Mouse (Mus musculus) cerebellum, postnatal 10 days (tissue): Measurements from ENCODE around the gene Naif1.
"Not testable (repeated sequence)": the region's sequence is repeated elsewhere in the genome, so short reads cannot be mapped to it uniquely, and the experiment has no call there.

Experiments used
- DNase-seq, 2 experiments: peaks; one replicate each; pipeline ENCODE4 v3.0.0; 2021; ENCODE audit warnings: mixed read lengths in 2 of 2

The Naif1 gene

DNA sequence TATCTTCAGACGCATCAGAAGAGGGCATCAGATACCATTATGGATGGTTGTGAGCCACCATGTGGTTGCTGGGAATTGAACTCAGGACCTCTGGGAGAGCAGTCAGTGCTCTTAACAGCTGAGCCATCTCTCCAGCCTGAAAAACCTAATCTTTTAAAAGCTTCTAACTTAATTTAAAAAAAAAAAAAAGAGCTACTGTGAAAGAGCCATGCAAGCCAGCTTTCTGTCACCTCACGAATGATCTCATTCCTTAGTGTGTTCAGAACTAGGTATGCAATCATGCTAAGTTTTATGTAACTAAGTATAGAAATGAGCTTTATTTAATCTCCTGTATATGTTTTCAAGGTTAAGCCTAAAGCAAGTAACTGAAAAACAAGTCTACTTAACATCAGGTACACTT, 9.4 kb downstream of the Naif1 start:
- DNase-seq = no peak

- no peak for DNase-seq
Measured at GRCm38 (mm10) chr2:32463773-32464172, 13.5 kb downstream of the Naif1 start.

GRCm38 (mm10) chr2:32464212-32464891, 14.1 kb downstream of the Naif1 start:
- DNase-seq = no peak

- DNase-seq = no peak
Measured at GRCm38 (mm10) chr2:32471001-32471680, 20.9 kb downstream of the Naif1 start.

GRCm38 (mm10) chr2:32471681-32472061, 21.4 kb downstream of the Naif1 start:
- DNase-seq = peak; percentile 21 to 23

GRCm38 (mm10) chr2:32475361-32475760, 25.1 kb downstream of the Naif1 start:
- DNase-seq = not testable (repeated sequence)

- no peak for DNase-seq
Measured at GRCm38 (mm10) chr2:32482351-32482750, 32.1 kb downstream of the Naif1 start.

DNA sequence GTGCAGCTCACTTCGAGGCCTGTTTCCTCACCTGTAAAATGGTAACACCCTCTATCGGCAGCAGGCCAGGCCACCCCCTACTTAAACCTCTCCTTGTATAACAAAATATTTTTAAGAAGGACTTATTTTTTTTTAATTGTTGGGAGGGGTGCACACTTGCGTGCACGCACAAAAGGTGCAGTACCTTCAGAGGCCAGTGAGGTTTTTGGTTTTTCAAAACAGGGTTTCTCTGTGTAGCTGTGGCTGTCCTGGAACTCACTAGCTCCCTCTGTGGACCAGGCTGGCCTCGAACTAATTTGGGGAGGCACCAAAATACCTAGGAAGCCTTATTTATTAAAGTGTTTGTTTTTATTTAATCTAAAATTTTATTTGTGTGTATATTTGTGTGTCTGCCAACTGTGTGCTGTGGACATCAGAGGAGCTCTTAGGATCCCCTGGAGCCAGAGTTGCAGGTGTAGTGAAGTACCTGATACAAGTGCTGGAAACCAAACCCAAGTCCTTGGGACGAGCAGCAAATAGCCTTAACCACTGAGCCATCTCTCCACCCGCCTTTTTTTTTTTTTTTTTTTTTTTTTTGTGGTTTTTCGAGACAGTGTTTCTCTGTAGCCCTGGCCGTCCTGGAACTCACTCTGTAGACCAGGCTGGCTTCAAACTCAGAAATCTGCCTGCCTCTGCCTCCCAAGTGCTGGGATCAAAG, 33.1 kb downstream of the Naif1 start:
- DNase-seq = peak in 1 of 2 experiments; percentile 27

DNA sequence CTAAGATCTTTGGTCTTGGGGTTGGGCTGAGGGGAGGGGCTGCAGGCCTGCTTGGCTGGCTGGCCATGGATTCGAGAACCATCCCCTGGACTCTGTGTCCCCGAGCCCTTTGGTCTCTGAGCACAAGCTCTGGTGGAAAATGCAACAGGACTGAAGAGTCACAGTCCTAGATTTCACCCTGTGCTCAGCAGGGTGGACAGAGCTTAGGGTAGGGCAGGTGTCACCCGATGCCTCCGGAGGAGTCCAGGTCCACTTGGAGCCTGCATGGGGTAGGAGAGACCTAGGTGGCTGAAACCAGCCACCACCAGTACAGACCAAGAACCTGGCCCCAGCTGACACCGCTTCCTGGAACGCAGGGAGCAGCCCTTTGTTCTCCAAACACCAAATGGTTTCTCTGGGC, 34.7 kb downstream of the Naif1 start:
- no peak for DNase-seq

- DNase-seq = no peak
Measured at GRCm38 (mm10) chr2:32485751-32486150, 35.5 kb downstream of the Naif1 start.

DNA sequence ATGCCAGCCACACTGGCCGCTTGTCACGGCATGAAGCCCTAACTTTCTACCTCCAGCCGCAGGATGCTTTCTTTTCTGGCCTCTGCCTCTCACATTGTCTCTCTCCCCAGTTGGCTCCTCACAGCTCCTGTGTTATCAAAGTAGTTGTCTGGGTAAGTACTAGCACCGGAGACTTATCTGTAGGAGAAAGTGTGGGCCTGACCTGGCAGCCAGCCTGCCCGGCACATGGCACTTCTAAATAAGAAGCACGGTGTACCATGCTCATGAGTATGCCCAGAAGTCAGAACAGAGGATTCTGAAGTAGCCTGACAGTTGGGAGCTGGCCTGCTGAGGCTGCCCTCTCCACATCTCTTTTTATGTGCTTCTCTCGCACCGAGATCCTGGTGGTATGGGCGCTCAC, 35.9 kb downstream of the Naif1 start:
- DNase-seq = no peak

DNA sequence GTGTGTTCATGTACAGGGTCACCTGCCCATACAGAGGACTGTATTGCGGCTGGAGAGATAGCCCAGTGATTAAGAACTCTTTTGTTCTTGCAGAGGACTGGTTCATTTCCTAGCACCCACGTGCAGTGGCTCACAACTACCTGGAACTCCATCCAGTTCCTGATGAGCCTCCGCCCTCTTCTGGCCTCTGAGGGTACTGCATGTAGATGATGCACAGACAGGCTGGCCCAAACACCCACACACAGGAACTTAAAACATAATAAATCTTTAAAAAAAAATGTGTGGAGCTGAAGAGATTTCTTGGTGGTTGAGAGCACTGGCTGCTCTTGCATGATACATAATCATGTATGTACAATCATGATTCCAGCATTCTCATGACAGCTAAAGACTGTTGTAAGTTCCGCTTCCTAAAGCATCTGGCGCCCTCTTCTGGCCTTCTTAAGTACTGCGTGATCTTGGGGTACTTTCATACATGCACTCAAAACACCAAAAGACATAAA, 36.9 kb downstream of the Naif1 start:
- DNase-seq = peak; percentile 96 to 98

GRCm38 (mm10) chr2:32488679-32489078, 38.4 kb downstream of the Naif1 start:
- DNase-seq = peak; percentile 88 to 93

- DNase-seq = not testable (repeated sequence)
Measured at GRCm38 (mm10) chr2:32490730-32491129, 40.5 kb downstream of the Naif1 start.

DNA sequence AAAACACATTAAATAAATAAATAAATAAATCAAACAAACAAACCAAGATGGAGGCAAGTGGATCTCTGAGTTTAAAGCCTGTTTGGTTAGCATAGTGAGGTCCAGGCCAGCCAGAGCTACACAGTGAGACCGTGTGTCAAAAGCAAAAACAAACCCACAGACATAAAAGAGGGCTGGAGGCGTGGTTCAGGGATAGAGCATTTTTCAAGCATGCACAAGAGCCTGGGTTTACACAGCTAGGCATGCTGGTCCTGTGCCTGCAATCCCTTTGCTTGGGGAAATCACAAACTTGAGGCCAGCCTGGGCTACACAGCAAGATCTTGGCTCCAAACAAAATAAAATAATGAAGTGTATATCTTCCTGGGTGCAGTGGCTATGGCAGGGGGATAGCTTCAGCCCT, 42.4 kb downstream of the Naif1 start:
- DNase-seq = no peak

DNA sequence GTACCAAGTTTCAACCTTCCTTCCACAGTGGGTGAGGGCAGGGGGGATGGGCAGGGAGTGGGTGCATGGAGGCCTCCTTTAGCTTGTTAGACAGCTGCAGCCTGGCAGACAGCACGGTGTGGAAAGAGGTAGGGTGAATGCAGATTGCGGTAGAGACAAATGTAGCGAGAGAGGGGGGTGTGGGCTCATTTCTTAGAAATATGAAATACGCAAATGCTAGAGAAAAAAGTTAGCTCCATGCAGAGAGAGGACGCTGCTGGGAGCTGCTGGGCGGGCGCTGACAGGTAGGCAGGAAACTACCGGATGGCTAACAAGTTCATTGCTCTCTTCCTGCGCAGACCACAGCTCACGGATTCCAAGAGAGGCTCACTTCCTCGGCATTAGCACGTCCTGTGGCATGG, 43.0 kb downstream of the Naif1 start:
- DNase-seq = no peak

DNA sequence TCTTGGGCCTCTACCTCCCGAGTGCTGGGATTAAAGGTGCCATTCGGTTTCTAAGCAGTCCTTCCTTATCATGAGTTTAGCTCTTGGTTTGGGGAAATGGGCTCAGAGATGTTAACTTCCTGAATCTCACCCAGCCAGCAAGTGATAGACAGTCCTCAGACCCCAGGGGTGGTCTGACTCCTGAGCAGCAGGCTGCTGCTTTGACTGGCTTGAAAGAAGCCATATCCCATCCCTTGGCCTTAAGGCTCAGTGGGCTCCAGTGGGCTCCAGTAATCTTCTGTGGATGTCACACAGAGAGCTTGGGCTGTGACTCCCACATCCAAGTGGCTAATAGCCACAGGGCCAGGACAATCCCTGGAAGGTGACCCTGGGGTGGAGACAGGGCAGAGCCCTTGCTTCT, 44.3 kb downstream of the Naif1 start:
- DNase-seq = no peak

DNA sequence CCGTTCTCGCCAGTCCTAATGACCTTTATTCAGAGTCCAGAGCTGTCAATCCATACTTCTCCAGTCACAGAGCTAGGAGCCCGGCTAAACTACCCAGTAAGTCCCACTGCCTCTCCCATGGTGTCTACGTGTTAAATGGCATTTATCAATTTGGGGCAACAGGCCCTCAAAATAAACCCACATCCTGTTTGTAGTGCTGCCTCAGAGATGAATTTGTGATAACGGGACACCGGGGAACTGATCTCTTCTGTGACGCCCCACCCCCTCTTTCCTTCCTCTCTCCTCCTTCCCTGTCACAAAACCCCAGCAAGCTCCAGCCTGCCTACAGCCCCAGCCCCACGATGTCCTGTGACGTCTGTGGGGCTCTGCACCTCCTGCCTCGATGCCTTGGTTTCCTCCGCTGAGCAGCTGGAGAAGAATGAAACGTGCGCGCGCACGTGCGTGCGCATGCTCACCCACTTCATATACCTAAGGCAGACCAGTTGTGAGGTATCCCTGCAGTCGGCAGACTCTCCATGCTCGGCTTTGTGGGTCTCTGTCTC, 45.0 kb downstream of the Naif1 start:
- DNase-seq = no peak

DNA sequence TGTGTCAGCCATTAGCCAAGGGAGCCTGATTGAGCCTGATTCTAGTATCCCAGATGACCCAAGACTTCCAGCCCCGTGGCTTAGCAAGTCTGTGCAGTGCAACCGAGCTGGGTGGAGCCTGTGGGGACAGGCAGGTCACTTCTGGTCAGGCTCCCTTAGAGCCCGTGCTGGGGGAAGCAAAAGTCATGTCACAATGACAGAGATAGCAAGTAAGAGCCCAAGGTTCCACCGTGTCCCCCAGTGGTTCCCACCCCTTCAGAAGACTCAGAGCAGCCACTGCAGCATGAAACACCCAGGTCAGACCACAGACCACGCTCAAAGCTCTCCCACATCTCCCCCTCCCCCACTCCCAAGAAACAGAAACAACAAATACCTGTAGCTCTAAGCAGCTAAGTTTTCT, 45.9 kb downstream of the Naif1 start:
- DNase-seq = no peak

DNA sequence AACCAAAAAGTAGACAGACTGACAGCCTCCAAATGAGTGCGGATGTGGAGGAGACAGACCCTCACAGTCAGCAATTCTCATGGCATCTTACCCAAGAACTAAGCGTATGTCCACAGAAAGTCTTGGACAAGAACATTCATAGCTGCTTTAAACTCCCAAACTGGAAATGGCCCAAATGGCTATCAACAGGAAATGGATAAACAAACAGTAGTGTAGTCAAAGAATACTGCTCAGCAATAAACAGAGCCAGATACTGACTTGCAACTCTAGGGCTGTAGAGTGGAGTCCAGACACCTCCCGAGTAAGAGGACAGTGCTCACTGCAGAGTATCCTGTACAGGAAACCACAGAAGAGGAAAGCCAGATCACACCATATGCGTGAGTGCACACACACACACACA, 49.1 kb downstream of the Naif1 start:
- no peak for DNase-seq

DNA sequence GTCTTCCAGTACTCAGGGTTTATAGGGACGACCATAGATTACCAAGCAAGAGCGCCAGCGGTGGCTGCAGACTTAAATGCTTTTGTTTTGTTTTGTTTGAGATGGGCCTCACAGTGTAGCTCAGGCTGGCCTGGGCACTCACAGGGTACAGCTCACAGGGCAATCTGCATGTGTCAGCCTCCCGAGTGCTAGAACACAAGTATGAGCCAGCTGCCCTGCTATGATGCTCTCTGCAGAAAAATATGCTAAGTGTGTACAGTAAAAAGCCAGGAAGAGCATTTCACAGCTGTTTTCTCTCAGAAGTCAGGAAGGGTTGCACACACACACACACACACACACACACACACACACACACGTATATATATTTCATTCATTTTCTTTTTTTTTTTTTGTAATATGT, 50.2 kb downstream of the Naif1 start:
- no peak for DNase-seq

- no peak for DNase-seq
Measured at GRCm38 (mm10) chr2:32501754-32502324, 51.6 kb downstream of the Naif1 start.

DNA sequence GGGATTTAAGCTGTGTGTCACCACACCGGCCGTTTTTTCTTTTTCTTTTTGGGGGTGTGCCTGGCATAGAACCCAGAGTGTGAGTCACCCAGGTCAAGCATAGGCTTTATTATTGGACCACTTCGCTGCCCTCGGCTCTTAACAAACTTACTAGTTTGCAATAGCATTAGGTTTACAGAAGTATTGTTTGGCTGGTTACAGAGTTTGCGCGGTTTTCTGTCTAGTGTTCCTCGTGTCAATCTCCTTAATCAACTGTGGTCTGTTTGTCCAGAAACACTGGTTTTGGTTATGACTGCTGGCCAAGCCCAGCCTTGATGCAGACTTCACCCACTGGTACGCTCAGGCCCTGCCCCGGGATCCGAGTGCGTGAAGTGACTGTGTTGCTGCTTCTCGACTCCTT, 52.6 kb downstream of the Naif1 start:
- DNase-seq = no peak
